Mouse (Mus musculus) neutrophil, adult 65 days (primary cell): ENCODE data around the gene Mup7. TPM values are rescaled to one million over a fixed set of nuclear protein-coding genes. Genes with fewer than 3 reads are reported as not detected.

Experiments used
- total RNA-seq: library from RNA; stranded (reverse); gene quantifications from 2 replicates; pipeline ENCODE4 v1.2.4, GENCODE M21; 2023

Gene Mup7
- total RNA-seq: not detected in 2 replicates

DNA sequence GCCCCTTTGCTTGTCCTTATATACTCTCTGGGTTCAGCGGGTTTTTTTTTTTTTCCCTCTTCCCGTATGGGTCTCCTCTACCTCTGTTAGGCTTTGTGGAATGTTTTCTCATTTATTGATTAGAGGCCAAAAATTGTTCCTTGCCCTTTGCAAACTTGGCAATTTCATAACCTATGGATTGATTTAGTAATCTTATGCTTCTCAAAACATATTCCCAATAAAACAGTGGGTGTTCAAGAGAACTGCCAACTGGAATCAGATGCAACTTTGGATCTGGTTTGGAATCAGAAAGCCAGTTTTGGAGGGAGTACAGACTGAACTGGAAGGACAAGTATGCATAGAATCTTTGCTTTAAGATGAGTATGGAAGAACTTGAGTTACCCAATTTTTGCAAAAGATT, at the start of gene Mup7:
TSS of gene Mup7 (minus strand) at position 101 of the 400 bp plus-strand sequence.

Other genes starting within 250 kb of the Mup7 start
- not detected in 2 replicates for gene Slc46a2, start 155.4 kb downstream of the Mup7 start, total RNA-seq
- not detected in 2 replicates for gene Mup4, start 109.8 kb downstream of the Mup7 start, total RNA-seq
- not detected in 2 replicates for gene Mup6, start 106.2 kb downstream of the Mup7 start, total RNA-seq
- not detected in 2 replicates for gene Mup2, start 83.8 kb upstream of the Mup7 start, total RNA-seq
- not detected in 2 replicates for gene Mup8, start 152.1 kb upstream of the Mup7 start, total RNA-seq